Mouse (Mus musculus): ENCODE data around the gene Hinfp.

DNA sequence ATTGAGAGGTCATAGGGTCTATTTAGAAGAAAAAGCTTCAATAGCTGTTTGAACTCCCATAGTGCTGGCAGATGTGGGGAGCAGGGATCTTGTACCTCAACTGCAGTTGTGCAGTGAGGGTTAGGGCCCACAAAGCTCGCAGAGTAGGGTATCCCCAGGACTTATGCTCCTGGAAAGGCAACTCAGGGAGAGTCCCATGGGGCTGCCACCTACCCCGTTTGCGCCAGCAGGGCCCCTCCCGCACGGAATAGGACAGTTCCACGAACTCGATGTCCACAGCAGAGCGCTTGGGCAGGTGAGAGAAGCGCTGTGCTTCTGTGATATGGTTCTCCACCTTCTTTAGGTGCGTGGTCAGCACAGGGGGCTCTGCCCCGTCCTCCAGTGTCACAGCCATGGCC, 18.5 kb downstream of the Hinfp start:
- TF ChIP-seq POLR2A (IDR thresholded peaks at IDR 0.05; ENCODE audit: low read depth, low read length) = no peak
- no peak for TF ChIP-seq CTCF (IDR thresholded peaks at IDR 0.05; ENCODE audit: borderline replicate concordance, insufficient read depth, low read length)
